Mouse (Mus musculus) cerebellum, postnatal 36 days (tissue): ENCODE measurements at regions not wholly inside any gene's neighbourhood (a gene's known extent, or its start where the extent isn't known, plus 50 kb on each side); places are given as distances from the start of the nearest gene placed in this dataset.
A peak's percentile ranks its signal among the peaks of the same experiment; 100 is the strongest.
"Not testable (repeated sequence)": the region's sequence is repeated elsewhere in the genome, so short reads cannot be mapped to it uniquely, and the experiment has no call there.

ENCODE experiments used
- DNase-seq, 2 experiments: peaks; one replicate each; pipeline ENCODE4 v3.0.0; 2021 to 2022; ENCODE audit warnings: mixed read lengths in 2 of 2

DNA sequence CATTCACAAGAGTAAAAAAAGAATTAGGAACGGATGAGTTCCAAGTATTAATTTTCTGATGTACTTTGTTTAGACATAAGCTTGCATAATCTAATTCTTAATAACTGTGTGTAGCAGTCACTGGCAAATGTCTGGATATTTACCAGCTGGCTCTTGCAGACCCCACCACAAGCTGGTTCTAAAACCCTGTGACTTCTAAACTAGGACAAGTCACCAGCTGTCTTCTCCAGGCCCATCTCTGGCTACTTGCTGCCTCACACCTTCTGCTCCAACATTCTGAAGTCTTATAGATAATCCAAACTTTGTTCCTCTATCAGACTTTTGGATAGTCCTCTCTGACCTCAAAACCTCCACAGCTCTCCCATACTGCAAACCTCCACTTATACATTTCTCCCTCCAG is 189.9 kb upstream of the Rhobtb1 start:
- no peak for DNase-seq

DNA sequence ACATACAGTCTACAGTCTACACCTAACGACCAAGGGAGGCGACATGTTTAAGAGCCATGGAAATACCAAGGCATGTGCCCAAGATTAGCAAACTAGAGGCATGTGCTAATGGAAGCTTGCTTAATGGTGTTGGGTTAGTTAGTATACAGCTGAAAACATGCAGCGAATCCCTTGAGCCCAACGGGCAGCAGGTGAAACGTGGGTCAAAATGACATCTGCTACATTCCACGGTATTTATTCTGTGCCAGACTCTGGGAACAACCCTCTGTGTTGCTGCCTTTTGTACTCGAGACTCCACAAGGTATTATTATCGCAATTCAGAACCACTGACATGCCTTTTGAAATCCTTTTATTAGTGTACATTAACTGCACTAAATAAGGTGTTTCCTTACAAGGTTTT is 188.1 kb upstream of the Rhobtb1 start:
- DNase-seq, result no peak

DNA sequence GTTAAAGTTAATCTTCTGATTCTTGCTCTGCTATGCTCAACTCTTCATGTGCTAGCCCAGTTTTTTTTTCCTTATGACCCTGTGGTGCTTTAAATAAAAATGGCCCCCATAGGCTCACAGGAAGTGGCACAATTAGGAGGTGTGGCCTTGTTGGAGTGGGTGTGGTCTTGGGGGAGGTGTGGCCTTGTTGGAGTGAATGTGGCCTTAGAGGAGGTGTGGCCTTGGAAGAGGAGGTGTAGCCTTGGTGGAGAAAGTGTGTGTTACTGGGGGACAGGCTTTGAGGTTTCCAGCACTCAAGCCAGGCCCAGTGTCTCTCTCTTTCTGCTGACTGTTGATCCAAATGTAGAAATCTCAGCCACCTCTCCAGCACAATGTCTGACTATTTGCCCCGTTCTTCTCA is 186.0 kb upstream of the Rhobtb1 start:
- DNase-seq, result no peak

DNA sequence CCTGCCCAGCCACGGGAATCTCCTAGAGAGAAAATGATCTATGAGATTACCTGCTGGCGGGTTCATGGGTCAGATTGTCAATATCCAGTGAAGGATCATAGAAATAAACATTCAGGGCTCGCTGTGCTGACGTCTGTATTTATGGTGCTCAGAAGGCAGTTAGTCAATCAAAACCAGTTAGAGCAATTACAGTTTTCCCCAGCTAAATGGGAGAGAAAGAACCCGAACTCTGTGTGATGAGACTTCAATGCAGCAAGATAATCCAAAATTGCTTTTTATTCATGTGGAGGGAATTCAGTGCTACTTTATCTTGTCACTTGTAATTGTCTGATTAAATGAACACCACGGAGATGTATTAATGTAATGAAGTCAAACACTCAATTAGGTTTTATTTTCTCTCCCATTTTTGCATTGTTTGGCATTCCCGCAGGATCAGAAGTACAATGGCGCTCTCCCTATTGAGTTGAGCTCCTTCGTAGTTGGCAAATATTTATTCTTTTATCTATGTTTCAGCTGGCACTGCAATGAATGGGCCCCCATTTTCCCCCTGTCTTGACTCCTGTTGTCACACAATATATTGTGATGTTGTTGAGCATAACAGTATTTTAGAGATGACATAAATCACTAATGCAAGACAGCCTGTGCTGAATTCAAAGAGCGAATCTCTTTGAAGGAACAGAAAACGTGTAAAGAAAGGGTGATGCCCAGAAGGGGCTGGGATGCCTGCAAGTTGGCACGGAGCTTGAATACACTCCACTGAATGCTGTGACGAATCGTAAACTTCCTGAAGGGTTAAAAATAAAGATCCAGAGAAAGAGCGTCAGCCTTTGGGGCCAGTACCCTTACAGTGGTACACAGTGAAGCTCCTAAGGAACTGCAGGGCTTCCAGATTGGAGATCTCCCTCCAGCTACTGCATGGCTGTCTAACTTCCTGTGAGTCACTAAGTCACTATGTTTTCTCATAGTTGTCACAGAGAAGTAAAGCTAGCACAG is 183.0 kb upstream of the Rhobtb1 start:
- no peak for DNase-seq

DNA sequence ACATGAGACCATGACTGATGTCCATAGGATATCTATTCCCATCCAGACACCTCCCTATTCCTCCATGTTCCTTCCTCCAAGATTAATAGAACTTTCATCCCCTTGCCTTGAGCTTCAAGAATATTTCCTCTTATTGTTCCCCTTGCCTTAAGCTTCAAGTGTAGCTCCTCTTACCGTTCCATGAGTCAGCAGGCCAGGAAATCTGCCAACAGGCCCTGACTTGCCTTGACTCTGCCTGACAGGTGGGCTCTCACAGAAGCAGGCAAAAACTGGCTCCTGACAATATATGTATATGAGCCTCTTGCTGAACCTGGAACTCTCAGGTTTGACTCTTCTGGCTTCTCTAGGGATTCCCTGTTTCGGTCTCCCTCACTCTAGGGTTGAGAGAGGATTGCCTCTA is 180.7 kb upstream of the Rhobtb1 start:
- DNase-seq, result no peak

DNA sequence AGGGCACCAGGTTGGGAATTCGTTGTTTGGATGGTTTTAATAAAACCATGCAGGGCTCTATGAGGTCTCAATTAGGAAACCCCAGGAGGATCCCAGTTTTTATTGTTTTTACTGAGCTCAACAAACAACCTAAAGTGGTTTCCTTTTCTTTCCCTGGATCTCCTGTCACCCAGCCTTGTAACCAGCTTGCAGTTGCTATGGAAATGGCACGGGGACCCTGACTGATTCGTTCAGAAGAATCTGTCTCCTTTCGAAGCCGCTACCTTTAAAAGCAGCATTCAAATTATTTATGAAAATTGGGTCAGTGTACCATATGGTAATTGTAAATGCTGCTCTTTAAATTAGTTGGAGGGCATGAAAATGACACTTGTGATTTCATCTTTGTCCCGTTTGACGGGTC is 176.5 kb upstream of the Rhobtb1 start:
- no peak for DNase-seq

DNA sequence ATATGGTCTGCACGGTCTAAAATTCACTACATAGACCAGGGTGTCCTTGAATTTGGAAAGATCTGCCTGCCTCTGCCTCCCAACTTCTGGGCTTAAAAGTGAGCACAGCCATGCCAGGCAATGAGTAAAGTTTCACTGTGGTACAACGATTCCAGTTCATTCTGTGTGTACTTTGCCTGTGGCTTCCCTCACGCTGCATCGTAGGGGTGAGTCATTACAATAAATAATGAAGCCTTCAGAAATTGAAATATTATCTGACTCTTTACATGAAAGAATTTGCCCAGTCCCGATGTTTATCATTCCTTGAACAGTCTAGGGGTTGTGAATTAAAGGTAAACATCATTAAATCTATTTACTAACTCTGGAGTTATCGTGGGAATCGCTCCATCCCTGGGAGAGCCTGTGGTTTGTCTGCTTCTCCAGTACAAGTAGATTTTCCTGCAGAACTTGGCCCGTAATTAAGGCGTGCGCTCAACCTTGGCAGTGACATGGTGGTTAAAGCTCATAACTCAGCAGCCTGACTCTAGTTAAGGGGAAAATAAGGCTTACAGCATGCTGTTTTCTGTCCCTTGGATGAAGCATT is 174.7 kb upstream of the Rhobtb1 start:
- no peak for DNase-seq

DNA sequence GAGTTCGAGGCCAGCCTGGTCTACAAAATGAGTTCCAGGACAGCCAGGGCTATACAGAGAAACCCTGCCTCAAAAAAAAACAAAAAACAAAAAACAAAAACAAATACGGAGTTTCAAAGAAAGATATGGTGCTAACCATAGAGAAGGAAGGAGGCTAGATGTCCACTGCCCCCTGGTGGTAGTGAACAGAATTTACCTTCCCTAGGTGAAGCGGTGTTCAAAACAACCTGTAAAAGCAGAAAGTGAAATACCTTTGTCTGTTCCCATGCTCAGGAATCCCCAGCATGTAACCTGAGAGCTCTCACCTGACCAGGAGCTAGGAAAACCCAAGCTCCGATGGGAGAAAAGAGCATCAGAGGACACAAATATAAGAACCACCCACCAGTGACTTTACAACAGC is 173.1 kb upstream of the Rhobtb1 start:
- no peak for DNase-seq

DNA sequence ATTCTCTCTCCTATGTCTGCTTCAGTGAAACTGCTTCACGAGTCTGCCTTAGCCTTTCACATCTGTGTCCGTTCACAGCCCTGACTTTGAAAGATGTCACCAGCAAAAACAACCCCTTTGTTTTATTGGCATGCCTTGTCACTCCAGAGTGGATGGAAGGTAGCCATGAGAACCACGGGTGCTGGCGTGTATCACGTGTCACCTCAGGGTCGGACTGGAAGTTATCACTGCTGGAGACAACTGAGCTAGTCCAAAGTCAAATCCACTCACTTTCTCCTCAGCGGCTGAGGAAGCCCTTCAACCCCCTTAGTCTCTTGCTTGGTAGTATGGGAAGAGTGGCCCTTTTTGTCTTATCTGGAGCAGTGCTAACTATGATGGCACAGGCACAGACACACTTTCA is 171.3 kb upstream of the Rhobtb1 start:
- DNase-seq, result no peak

DNA sequence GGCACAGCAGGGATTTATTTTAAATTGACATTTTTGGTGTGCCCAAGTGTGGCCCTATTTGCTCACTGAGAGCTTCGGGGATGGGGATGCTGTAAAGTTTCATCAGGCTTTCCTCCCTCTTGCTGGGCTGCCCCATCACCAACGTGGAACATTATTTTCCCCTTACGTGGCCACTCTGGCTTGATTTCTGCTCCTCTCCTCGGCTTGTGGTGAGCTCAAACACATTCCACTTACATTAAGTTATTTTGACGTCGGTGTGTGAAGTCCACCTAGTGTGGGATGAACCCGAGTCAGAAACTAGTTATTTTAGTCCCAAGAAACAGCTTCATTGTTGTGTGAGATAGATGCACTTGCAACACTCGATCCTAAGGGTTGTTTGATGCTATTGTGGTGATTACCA is 168.9 kb upstream of the Rhobtb1 start:
- no peak for DNase-seq

DNA sequence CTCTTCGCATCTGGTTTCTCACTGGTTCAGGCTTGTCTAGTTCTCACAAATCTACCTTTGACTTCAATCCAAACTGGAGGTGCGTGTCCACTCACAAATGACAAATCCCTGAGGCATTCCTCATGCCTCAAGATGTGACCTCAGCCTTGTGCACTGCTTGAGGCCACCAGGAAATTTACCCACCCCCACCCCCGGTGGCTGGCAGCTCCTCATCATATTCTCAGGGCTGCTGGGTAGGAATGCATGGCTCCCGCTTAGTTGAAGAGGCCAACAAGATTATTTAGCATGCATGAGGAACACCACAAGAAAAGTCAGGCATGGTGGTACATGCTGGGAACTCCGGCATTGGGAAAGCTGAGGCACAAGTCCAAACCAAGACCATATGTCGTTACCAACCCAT is 160.7 kb upstream of the Rhobtb1 start:
- no peak for DNase-seq

DNA sequence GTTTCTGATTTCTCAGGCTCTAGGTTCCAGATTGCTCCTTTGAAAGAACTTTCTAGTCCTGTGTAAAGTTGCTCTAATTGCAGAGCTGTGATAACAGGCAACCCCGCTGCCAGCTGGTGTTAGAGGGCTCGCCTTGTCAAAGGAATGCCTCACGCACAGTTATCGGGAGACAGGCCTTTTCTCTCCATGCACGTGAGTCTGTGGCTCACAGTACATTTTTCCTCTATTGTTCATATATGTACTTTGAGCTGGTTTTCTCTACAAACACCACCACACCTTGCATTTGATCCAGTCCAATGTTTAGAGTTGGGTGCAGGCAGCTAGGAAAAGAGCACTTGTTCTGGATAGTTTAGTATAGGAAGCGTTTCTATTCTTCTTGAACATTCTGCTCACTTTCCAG is 151.6 kb upstream of the Rhobtb1 start:
- no peak for DNase-seq

DNA sequence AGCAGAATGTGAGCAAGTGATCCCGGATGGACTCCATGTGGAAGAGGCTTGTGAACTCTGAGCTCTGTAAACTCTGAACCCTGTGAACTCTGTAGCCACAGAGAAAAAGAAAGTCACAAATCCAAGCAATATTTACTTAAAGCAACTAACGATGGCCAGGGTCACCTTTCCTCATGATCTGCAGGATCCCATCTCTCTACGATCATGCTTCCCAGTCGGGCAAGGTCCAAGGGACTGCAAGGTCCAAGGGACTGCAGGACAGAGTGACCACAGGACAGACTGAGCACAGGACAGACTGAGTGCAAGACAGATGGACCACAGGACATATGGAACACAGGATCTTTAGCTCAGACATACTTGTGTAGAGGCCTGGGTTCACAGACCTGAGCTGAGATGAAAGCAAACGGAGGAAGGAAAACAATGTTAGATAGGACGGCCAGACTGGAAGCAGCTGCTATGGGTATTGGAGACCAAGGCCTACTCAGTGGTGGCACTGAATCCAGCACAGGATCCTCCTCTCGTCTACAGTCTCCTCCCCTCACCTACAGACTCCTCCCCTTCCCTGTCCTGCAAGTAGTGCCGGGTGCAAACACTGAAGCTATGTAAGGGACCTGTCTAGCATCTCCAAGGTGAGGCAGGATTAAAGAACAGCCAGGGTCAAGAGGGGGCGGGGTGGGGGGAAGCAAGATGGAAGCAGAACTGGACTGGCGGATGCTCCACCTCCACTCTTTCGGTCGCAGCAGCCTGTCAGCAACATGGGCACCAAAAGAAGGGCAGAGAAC is 149.4 kb upstream of the Rhobtb1 start:
- DNase-seq, result no peak

DNA sequence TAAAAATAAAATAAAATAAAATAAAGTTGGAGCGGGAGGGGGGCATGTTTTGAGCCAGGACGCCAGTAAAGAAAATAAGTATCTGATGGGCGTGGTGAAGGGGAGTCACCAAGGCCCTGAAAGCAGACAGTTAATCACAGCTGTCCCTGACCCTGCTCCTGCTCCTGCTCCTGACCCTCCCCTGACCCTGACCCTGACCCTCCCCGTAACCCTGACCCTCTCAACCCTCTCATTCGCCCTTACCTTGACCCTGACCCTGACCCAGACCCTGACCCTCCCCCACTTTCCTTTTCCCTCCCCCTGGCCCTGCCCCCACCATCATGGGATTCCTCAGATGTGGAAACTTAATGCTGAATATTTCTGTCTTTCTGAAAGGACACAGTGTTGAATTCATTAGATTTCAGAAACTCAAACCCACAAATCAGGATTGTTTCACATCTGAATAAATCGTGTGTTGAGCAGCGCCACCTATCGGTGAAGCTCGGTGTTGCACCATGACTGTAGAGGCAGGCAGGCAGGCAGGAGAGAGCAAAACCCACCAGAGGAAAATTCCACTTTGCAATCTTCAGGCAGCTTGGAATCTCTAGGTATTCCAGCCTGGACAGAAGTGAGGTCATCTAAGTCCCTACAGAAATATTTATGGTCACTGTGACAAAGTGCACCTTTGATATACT is 145.9 kb upstream of the Rhobtb1 start:
- peak; percentile 69 to 76 for DNase-seq

DNA sequence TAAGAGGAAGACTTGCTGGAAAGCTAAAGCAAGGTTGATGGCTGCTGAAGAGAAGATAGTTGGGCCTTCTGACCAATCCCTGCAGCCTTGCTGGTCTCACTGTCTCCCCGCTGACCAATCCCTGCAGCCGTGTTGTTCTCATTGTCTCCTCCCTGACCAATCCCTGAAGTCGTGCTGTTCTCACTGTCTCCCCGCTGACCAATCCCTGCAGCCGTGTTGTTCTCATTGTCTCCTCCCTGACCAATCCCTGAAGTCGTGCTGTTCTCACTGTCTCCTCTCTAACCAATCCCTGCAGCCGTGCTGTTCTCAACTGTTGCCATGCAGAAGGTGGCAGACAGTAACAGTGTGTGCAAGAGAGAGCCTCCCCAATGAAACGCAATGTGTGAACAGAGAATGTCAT is 142.6 kb upstream of the Rhobtb1 start:
- DNase-seq, result not testable (repeated sequence)

DNA sequence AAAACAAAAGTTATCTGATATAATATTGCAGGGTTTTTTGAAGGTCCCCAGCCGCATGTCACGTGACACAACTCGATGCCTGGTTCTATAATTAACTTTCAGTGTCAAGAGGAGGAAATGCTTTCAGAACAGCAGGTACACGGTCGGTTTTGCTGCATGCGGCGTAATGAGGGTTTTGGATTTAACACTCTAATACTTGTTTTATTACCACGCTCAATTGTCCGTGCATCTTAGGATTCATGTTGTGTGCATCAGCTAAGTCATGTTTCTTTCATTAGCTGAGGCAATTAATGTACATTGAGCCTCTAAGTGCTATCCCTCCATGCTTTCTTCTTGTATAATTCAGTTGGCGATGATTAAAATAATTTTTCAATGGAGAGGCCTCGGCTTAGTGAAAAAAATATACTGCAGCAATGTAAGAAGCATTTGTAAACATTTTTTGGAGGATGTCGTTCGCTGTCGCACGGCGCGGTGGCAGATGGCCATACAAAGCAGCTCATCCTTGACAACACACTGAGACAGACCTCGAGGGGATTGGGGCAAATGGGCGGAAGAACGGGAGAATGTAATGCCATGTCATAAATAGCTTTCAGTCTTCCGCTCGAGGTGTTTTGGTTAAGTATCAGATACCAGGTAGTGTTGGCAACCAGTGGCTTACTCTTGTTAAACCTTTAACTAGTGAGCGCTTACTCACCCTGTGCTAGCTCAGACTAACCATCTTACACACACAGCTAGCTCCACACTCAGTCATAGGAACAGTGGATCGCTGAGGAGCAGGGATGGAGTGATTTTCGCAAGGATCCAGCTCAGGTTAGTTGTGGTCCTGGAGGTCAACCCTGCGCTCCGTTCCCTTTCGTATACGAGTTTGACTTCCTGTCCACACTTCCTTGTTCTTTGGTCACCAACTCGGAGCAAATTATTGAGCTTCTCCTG is 130.2 kb upstream of the Rhobtb1 start:
- peak; percentile 16 to 17 for DNase-seq

DNA sequence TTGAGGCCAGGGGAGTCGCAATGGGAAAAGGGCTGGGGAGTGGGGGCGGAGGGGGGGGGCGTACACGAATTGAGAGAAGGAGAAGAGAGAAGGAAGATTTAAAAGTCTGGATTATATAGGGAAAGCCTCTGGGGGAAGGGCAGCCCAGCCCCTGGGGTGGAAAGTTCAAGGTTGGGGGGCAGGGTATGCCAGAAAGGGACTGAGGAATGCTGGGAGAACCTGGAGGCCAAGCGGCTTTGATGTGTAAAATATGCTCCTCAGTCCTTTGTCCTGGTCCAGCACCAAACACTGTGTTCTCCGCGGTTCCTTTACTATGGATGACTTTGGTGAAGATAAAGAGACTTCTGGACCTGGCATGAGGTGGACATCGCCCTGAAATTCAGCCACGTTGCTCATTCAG is 117.8 kb upstream of the Rhobtb1 start:
- DNase-seq, result no peak

DNA sequence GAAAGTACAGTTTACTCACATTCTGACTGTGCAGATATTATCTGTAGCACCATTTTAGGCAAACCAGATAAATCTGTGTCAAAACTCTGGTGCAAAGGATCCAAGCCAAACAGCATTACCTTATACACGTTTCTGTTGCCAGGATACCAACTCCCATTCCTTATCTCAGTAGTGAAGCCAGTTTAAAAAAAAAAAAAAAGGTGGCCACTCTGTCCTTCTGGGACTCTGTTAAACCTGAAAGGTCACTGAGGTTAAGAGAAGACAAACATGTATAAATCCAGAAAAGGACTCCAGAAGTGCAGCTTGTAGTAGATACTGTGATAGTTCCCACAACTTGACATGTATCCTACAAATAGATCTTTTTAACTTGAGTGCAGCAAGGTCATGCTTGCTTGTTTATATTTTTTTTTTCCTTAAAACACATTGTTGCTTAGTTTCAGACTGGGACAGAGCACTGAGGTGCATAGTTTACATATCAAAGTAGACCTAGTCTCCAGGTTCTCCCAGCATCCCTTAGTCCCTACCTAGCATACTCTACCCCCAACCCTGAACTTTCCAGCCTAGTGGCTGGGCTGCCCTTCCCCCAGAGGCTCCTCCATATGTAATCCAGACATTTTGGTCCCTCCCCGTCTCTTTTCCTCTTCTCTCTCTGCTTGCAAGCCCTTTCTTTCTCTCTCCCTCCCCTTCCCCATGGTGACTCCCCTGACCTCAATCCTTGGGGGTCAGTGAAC is 116.7 kb upstream of the Rhobtb1 start:
- DNase-seq, result no peak

DNA sequence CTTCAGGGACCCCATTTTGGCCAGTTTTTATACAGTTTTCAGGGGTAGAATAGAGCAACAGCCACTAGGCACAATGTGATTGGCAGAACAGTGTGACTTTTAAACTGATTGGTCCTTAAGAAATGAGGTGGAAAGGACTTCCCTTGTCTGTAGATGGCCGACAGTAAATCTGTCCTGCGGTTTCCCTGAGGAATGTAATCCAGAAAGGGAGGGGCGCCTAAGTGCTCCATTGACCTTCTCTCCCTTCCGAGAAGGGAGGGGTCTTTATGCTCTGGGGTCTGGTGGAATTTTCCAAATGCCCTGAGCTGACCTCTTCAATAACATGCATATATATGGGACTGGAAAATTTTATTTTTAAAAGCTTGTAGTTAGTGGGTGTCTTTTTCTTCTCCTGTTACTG is 115.7 kb upstream of the Rhobtb1 start:
- DNase-seq, result not testable (repeated sequence)

DNA sequence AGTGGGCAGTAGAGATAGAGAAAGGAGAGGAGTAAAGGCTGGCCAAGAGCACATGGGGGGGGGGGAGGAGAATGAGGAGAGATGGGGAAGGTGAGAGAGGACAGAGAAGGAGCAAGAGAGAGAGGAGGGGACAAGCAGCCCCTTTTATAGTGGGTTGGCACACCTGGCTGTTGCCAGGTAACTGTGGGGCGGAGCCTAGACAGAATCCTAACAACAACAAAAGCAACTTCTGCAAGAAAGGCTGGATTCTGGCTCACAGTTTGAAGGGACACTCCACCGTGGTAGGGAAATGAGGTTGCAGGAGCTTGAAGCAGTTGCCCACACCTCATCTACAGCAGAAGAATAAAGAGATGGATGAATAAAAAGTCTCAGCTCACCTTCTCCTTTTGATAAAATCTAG is 115.1 kb upstream of the Rhobtb1 start:
- DNase-seq, result no peak

DNA sequence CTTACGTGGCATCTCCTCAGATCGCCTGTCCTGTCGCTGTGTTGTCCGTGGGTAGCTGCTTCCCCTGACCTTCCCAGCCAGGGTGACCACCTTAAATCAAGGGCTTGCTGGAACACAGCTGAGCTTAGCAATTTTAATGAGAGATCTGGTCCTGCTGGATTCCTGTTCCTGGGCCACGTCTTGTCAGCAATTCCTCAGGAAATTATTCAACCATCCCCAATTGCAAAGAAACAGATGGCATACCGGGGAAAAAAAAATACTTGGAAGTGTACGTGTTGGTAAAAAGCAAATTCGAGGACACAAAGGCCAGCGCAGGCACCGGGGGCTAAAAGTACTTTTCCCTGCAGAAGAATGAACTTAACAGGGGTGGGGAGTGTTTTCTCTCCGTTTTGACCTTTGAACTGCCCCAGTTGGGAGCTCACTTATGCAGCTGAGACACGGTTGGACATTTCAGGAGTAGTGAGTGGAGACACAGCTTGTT is 107.0 kb upstream of the Rhobtb1 start:
- DNase-seq, result peak; percentile 9 to 15
